Mouse (Mus musculus): ENCODE results near the gene Sapcd1. TPM values are rescaled to one million over a fixed set of nuclear protein-coding genes. Genes with fewer than 3 reads are reported as not detected.

The Sapcd1 gene
- polyA plus RNA-seq, 1 experiment from 2014 or later: 21.3 TPM

DNA sequence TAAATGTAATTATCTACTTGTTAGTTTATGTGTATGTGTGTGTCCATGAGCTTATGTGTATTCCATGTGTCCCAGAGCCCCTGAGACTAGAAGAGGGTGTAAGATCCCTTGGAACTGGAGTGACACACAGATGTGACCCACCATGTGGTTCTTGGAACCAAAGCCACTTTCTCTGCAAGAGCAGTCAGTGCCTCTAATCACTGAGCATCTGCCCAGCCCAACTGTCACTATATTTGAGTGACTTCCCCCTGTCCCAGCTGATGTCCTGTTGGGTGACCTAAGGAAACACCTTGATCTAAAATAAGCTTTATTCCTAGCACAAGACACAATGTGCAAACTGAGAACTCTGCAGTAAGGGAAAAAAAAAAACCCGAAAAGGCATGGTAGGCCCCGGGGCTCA lies 499 bp upstream of the Sapcd1 start:
- 86% methylated on average over 2 of the region's 2 CpGs for WGBS
- no peak overlapping the region for H3K4me3 ChIP-seq (ENCODE audit: low read depth, low read length)
- H3K9me3 ChIP-seq (ENCODE audit: control insufficient read depth, low read depth, low read length): no peaks in the 10 kb centered on the region
- H3K4me1 ChIP-seq (ENCODE audit: control insufficient read depth, insufficient read depth, low read length): peaks cover 17% of the 10 kb centered on the region
- ATAC-seq (ENCODE audit: insufficient number of reproducible peaks, insufficient read depth, low FRiP score, low read depth): no peak
- no peaks in the 10 kb centered on the region for H3K27me3 ChIP-seq (ENCODE audit: control insufficient read depth, insufficient read depth, low read length)
- H3K9ac ChIP-seq (replicated peaks; ENCODE audit: low read depth, low read length): no peak overlapping the region
- H3K27ac ChIP-seq (ENCODE audit: low read length): no peak overlapping the region
- H3K36me3 ChIP-seq (ENCODE audit: control insufficient read depth, insufficient read depth, low read length): no peaks in the 10 kb centered on the region
- H3K4me2 ChIP-seq (replicated peaks; ENCODE audit: low read depth, low read length): no peak overlapping the region

DNA sequence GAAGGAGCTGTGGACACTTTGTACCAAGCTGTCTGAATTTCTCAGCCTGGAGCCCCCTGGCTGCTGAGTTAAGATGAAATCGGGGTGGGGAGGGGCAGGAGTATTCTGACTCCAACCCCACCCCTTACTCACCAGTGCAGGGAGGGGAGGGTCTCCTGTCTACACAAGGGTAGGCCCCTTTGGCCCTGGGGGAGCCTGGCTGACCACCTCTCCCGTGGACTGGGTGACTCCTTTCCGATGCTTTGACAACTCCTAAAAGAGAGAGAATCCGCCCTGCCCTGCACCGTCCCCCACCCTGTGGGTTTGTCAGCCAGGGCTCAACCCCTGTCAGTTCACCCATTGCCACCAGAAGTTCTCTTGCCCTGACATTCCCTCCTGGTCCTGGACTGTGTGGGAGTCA lies 1.6 kb downstream of the Sapcd1 start:
- H3K4me1 ChIP-seq (ENCODE audit: control insufficient read depth, insufficient read depth, low read length): peaks cover 20% of the 10 kb centered on the region
- no peaks in the 10 kb centered on the region for H3K9me3 ChIP-seq (ENCODE audit: control insufficient read depth, low read depth, low read length)
- ATAC-seq (ENCODE audit: insufficient number of reproducible peaks, insufficient read depth, low FRiP score, low read depth): no peak
- H3K27me3 ChIP-seq (ENCODE audit: control insufficient read depth, insufficient read depth, low read length): no peaks in the 10 kb centered on the region
- no peak overlapping the region for H3K27ac ChIP-seq (ENCODE audit: low read length)
- 0 out of 2 replicates have a peak overlapping the region, but pooled peaks have one; percentile 14 for H3K4me2 ChIP-seq (replicated peaks; ENCODE audit: low read depth, low read length)
- 76% methylated on average over 5 of the region's 5 CpGs for WGBS
- no peak overlapping the region for H3K4me3 ChIP-seq (ENCODE audit: low read depth, low read length)
- no peak overlapping the region for H3K9ac ChIP-seq (replicated peaks; ENCODE audit: low read depth, low read length)
- H3K36me3 ChIP-seq (ENCODE audit: control insufficient read depth, insufficient read depth, low read length): no peaks in the 10 kb centered on the region

DNA sequence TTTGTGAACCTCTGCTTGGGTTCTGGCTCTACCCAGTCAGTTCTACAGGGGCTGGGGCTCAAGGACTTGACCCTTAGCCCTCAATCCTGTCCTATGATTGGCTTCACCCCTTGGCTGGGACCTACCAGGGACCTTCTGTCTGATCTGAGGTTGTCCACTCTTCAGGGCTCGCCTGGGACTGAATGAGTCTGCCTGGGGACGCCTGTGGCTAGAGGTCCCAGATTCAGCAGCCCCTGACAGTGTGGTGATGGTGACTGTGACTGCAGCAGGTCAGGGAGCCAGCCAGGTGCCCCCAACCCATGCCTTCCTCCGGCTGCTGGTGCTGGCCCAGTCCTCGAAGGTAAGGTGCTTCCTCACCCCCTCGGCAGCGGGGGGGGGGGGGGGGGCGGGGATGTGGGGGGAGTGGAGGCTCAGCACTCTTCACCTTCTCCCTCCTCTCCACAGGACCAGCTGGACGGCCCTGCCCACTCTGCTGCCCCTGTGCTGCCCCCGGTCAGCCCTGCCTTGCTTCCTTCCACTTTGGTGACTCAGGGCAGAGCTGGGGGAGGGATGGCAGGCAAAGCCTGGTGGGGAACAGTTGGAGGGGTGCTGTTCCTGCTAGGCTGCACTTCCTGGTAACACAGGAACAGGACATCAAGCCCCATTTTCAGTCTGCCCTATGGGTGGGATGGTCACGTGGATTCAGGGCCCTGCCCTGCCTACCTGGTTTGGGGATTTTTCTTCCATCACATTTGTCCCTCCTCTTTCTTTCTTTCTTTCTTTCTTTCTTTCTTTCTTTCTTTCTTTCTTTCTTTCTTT lies 2.9 kb downstream of the Sapcd1 start:
- no peak overlapping the region for H3K4me3 ChIP-seq (ENCODE audit: low read depth, low read length)
- H3K4me1 ChIP-seq (ENCODE audit: control insufficient read depth, insufficient read depth, low read length): peaks cover 18% of the 10 kb centered on the region
- H3K9me3 ChIP-seq (ENCODE audit: control insufficient read depth, low read depth, low read length): no peaks in the 10 kb centered on the region
- WGBS: 57% methylated on average over 8 of the region's 10 CpGs
- no peak for ATAC-seq (ENCODE audit: insufficient number of reproducible peaks, insufficient read depth, low FRiP score, low read depth)
- no peaks in the 10 kb centered on the region for H3K36me3 ChIP-seq (ENCODE audit: control insufficient read depth, insufficient read depth, low read length)
- no peaks in the 10 kb centered on the region for H3K27me3 ChIP-seq (ENCODE audit: control insufficient read depth, insufficient read depth, low read length)
- no peak overlapping the region for H3K9ac ChIP-seq (replicated peaks; ENCODE audit: low read depth, low read length)
- no peak overlapping the region for H3K4me2 ChIP-seq (replicated peaks; ENCODE audit: low read depth, low read length)
- H3K27ac ChIP-seq (ENCODE audit: low read length): no peak overlapping the region

DNA sequence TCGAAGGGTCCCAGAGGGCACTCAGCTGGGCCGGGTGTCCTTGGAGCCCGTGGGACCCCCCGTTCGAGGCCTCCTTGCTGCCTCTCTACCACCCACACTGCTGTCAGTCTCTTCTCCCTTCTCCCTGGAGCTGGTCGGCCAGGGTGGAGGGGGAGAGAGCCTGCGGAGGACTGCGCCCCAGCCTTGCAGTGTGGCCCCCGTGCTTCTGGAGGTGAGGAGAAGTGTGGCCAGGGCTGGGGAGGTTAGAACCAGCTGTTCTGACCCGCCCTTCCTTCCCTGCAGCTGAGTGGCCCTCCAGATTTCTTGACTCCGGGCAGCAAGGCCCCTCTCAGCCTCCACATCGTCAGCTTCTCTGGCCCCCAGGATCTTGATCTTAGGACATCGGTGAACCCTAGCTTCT lies 3.6 kb downstream of the Sapcd1 start:
- no peak overlapping the region for H3K4me3 ChIP-seq (ENCODE audit: low read depth, low read length)
- WGBS: 62% methylated on average over 12 of the region's 13 CpGs
- H3K4me1 ChIP-seq (ENCODE audit: control insufficient read depth, insufficient read depth, low read length): peaks cover 12% of the 10 kb centered on the region
- H3K4me2 ChIP-seq (replicated peaks; ENCODE audit: low read depth, low read length): no peak overlapping the region
- ATAC-seq (ENCODE audit: insufficient number of reproducible peaks, insufficient read depth, low FRiP score, low read depth): no peak
- H3K36me3 ChIP-seq (ENCODE audit: control insufficient read depth, insufficient read depth, low read length): no peaks in the 10 kb centered on the region
- no peaks in the 10 kb centered on the region for H3K9me3 ChIP-seq (ENCODE audit: control insufficient read depth, low read depth, low read length)
- no peak overlapping the region for H3K27ac ChIP-seq (ENCODE audit: low read length)
- H3K9ac ChIP-seq (replicated peaks; ENCODE audit: low read depth, low read length): no peak overlapping the region; the same call in 1 of the 2 replicates
- H3K27me3 ChIP-seq (ENCODE audit: control insufficient read depth, insufficient read depth, low read length): no peaks in the 10 kb centered on the region

DNA sequence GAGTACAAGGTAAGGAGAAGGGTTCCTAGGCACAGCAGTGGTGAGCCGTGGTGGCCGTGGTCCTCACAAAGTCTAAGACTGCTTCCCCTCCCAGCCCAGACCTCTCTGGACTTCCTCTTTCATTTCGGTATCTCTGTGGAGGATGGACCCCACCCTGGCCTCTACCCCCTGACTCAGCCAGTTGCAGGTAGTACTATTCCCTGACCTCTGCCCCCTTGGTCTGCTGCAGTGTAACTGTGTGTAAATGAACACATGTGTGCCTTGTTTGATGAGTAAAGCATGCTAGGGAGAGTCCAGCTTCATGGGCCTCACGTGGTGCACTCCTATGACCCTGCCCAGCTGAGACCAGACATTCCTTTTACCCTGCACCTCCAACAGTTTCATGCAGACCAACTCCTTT lies 4.1 kb downstream of the Sapcd1 start:
- no peak overlapping the region for H3K4me2 ChIP-seq (replicated peaks; ENCODE audit: low read depth, low read length)
- H3K9ac ChIP-seq (replicated peaks; ENCODE audit: low read depth, low read length): no peak overlapping the region
- no peaks in the 10 kb centered on the region for H3K27me3 ChIP-seq (ENCODE audit: control insufficient read depth, insufficient read depth, low read length)
- no peak overlapping the region for H3K4me3 ChIP-seq (ENCODE audit: low read depth, low read length)
- no peaks in the 10 kb centered on the region for H3K36me3 ChIP-seq (ENCODE audit: control insufficient read depth, insufficient read depth, low read length)
- ATAC-seq (ENCODE audit: insufficient number of reproducible peaks, insufficient read depth, low FRiP score, low read depth): no peak
- H3K4me1 ChIP-seq (ENCODE audit: control insufficient read depth, insufficient read depth, low read length): peaks cover 12% of the 10 kb centered on the region
- H3K27ac ChIP-seq (ENCODE audit: low read length): no peak overlapping the region
- no peaks in the 10 kb centered on the region for H3K9me3 ChIP-seq (ENCODE audit: control insufficient read depth, low read depth, low read length)
- WGBS: 67% methylated on average over 4 of the region's 4 CpGs

DNA sequence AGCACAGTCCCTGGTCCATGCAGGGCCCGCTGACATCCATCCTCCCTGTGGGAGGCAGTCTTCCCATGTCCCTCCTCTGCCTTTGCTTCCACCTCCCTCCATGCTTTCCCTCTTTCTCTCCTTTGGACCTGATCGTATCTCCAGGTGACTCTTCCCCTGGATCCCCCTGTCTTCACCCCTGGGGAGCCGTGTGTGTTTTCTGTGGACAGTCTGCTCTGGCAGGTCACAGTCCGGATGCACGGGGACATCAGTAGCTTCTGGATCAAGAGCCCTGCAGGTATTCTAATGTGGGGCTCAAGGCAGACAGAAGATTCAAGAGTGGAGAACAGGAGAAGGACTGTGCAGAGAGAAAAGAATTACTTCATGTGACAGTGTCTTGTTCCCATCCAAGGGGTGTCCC lies 4.6 kb downstream of the Sapcd1 start:
- H3K4me1 ChIP-seq (ENCODE audit: control insufficient read depth, insufficient read depth, low read length): peaks cover 12% of the 10 kb centered on the region
- no peak overlapping the region for H3K9ac ChIP-seq (replicated peaks; ENCODE audit: low read depth, low read length)
- H3K36me3 ChIP-seq (ENCODE audit: control insufficient read depth, insufficient read depth, low read length): no peaks in the 10 kb centered on the region
- no peak overlapping the region for H3K4me3 ChIP-seq (ENCODE audit: low read depth, low read length)
- no peaks in the 10 kb centered on the region for H3K27me3 ChIP-seq (ENCODE audit: control insufficient read depth, insufficient read depth, low read length)
- ATAC-seq (ENCODE audit: insufficient number of reproducible peaks, insufficient read depth, low FRiP score, low read depth): no peak
- H3K27ac ChIP-seq (ENCODE audit: low read length): no peak overlapping the region
- H3K9me3 ChIP-seq (ENCODE audit: control insufficient read depth, low read depth, low read length): no peaks in the 10 kb centered on the region
- no peak overlapping the region for H3K4me2 ChIP-seq (replicated peaks; ENCODE audit: low read depth, low read length)
- 81% methylated on average over 5 of the region's 5 CpGs for WGBS

DNA sequence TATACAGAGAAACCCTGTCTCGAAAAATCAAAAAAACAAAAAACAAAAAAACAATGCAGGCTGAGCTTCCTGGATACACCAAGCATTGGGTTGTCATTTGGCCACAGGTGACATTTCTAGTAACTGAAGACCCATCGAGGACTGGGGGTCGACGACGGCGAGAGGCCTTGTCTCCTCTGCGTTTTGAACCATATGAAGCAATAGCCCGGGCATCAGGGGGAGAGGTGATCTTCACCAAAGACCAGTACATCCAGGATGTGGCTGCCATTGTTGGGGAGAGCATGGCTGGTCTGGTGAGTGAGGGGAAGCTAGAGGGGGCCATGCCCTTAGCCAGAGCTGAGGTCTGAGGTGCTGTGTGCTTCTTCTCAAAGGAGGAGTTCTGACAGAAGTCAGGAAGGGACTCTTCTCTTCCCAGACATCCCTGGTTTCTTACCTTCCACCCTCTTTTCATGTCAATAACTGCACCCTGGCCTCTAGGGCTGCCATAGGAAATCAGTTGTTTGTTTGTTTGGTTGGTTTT lies 5.2 kb downstream of the Sapcd1 start:
- no peak overlapping the region for H3K4me2 ChIP-seq (replicated peaks; ENCODE audit: low read depth, low read length)
- no peak overlapping the region for H3K27ac ChIP-seq (ENCODE audit: low read length)
- no peaks in the 10 kb centered on the region for H3K9me3 ChIP-seq (ENCODE audit: control insufficient read depth, low read depth, low read length)
- no peak overlapping the region for H3K4me3 ChIP-seq (ENCODE audit: low read depth, low read length)
- H3K9ac ChIP-seq (replicated peaks; ENCODE audit: low read depth, low read length): no peak overlapping the region
- ATAC-seq (ENCODE audit: insufficient number of reproducible peaks, insufficient read depth, low FRiP score, low read depth): no peak
- 93% methylated on average over 8 of the region's 8 CpGs for WGBS
- H3K36me3 ChIP-seq (ENCODE audit: control insufficient read depth, insufficient read depth, low read length): no peaks in the 10 kb centered on the region
- H3K4me1 ChIP-seq (ENCODE audit: control insufficient read depth, insufficient read depth, low read length): peaks cover 9% of the 10 kb centered on the region
- H3K27me3 ChIP-seq (ENCODE audit: control insufficient read depth, insufficient read depth, low read length): no peaks in the 10 kb centered on the region

DNA sequence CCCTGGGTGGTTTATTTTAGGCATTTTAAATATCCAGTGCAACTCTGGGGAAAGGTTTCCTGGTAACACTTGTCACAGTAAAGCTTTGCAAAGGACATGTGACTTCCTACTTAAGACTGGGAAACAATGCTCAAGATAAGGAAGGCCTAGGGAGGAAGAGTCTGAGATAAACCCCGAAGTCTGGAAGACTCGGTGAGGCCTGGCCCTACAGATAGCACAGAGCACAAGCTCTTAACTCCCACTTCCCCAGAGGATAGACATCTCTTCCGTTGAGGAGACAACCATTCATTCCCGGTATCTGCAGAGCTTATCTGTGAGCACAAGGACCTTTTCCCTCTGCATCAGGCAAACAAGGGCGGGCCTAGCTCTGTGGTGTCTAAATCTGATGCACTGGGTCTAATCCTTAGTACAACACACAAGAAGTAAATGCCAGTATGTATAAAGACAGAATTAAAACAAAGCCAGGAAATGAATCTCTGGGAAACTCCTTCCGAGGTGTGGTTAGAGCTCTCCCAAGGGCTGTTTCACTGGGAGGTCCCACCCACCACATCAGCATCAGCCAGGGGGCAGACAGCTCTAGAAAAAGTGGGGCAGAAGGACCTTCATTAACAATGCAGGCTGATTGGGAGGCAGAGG lies 5.9 kb downstream of the Sapcd1 start:
- H3K27me3 ChIP-seq (ENCODE audit: control insufficient read depth, insufficient read depth, low read length): no peaks in the 10 kb centered on the region
- 41% methylated on average over 6 of the region's 6 CpGs for WGBS
- no peak overlapping the region for H3K4me2 ChIP-seq (replicated peaks; ENCODE audit: low read depth, low read length)
- peaks cover 9% of the 10 kb centered on the region for H3K4me1 ChIP-seq (ENCODE audit: control insufficient read depth, insufficient read depth, low read length)
- H3K4me3 ChIP-seq (ENCODE audit: low read depth, low read length): no peak overlapping the region
- H3K27ac ChIP-seq (ENCODE audit: low read length): peak overlapping the region; percentile 49; the same call in 1 of the 2 replicates
- no peak overlapping the region for H3K9ac ChIP-seq (replicated peaks; ENCODE audit: low read depth, low read length)
- no peaks in the 10 kb centered on the region for H3K9me3 ChIP-seq (ENCODE audit: control insufficient read depth, low read depth, low read length)
- H3K36me3 ChIP-seq (ENCODE audit: control insufficient read depth, insufficient read depth, low read length): no peaks in the 10 kb centered on the region; the same call in 1 of the 2 replicates
- ATAC-seq (ENCODE audit: insufficient number of reproducible peaks, insufficient read depth, low FRiP score, low read depth): no peak
